Mouse (Mus musculus) lung, embryonic 15.5 days (tissue): ENCODE measurements around the gene Trim3. TPM values are rescaled to one million over a fixed set of nuclear protein-coding genes. Genes with fewer than 3 reads are reported as not detected.

Source experiments
- ATAC-seq: fragments of 200-750 bp; cut with Nextera tagmentation; 2 replicates; pipeline ENCODE4 v1.8.0; 2017; ENCODE audit warnings: moderate number of reproducible peaks, borderline replicate concordance; ENCODE audit not compliant: low FRiP score, low TSS enrichment; ENCODE audit errors: extremely low read depth
- H3K27ac ChIP-seq: fragments of 300-500 bp; sonication (generic); 2 replicates; pipeline ENCODE4 v1.5.1; 2015; ENCODE audit warnings: moderate library complexity, mild to moderate bottlenecking, inconsistent platforms
- H3K27me3 ChIP-seq: fragments of 300-500 bp; sonication (generic); 2 replicates; pipeline ENCODE4 v1.6.1; 2015; ENCODE audit warnings: inconsistent platforms
- H3K36me3 ChIP-seq: fragments of 300-500 bp; sonication (generic); 2 replicates; pipeline ENCODE4 v1.6.1; 2015; ENCODE audit warnings: inconsistent platforms
- H3K4me1 ChIP-seq: fragments of 300-500 bp; sonication (generic); 2 replicates; pipeline ENCODE4 v1.6.1; 2015; ENCODE audit warnings: inconsistent platforms
- H3K4me2 ChIP-seq: fragments of 300-500 bp; sonication (generic); 2 replicates; pipeline ENCODE4 v1.6.1; 2015; ENCODE audit warnings: inconsistent platforms, mild to moderate bottlenecking, moderate library complexity
- H3K4me3 ChIP-seq: fragments of 300-500 bp; sonication (generic); 2 replicates; pipeline ENCODE4 v1.5.1; 2015; ENCODE audit warnings: mild to moderate bottlenecking, inconsistent platforms
- H3K9ac ChIP-seq: fragments of 300-500 bp; sonication (generic); 2 replicates; pipeline ENCODE4 v1.6.1; 2015; ENCODE audit warnings: inconsistent platforms
- H3K9me3 ChIP-seq: fragments of 300-500 bp; sonication (generic); 2 replicates; pipeline ENCODE4 v1.6.1; 2016; ENCODE audit warnings: inconsistent platforms
- WGBS: fragments of 180-500 bp; shearing (Covaris S2); methylation state at CpG from one replicate; pipeline ENCODE4 v1.1.7; 2015; 5-methylcytosine and 5-hydroxymethylcytosine counted together
- polyA plus RNA-seq: library from polyadenylated mRNA; unstranded; fragments of >200 nt; fragmentation: Nextera tagmentation; extraction: Ambion mirVana; gene quantifications from 2 replicates; pipeline ENCODE4 v1.2.1, GENCODE M21; 2015

Trim3 gene
- polyA plus RNA-seq, 1 experiment from 2014 or later, result 59.9 TPM

- Histone ChIP-seq H3K27ac (0 out of 2 replicates have a peak overlapping the region, but pooled peaks have one; percentile 29), H3K9me3 (no peaks in the 10 kb centered on the region), H3K27me3 (no peaks in the 10 kb centered on the region), H3K9ac (peak overlapping the region; percentile 87), H3K4me1 (peaks cover 52% of the 10 kb centered on the region), H3K4me2 (peak overlapping the region; percentile 81), H3K4me3 (peak overlapping the region; percentile 94), H3K36me3 (peaks cover 17% of the 10 kb centered on the region)
- 12% methylated on average over 4 of the region's 4 CpGs for WGBS
- 0 out of 2 replicates have a peak, but pooled peaks have one; percentile 1 for ATAC-seq
These were observed 809 bp downstream of the Trim3 start for GRCm38 (mm10) chr7:105632551-105632972.

DNA sequence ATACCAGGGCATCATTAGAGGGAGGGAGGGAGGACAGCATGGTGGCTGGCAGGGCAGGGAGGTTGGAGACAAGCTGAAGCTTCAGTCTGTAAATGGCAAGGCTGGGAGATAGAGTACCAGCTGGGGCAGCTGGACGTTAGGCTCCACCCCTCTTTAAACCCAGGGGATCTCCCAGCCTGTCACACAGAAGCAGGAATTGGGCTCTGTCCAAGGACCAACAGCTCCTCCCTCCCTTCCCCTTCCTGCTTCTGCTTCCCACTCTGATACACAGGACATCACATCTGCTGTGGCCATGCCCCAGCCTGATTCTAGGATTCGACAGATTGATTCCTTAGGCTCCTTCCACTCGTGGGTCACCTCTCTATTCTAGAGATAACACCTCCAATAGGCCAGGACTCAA, 4.7 kb downstream of the Trim3 start:
- 7% methylated on average over 3 of the region's 3 CpGs for WGBS
- no peaks in the 10 kb centered on the region for H3K27me3 ChIP-seq
- ATAC-seq, result peak; percentile 50; the same call in 1 of the 2 replicates
- peaks cover 58% of the 10 kb centered on the region for H3K4me1 ChIP-seq
- no peak overlapping the region for H3K9ac ChIP-seq
- H3K36me3 ChIP-seq, result peaks cover 15% of the 10 kb centered on the region
- H3K27ac ChIP-seq, result peak overlapping the region; percentile 70
- no peaks in the 10 kb centered on the region for H3K9me3 ChIP-seq
- H3K4me3 ChIP-seq, result no peak overlapping the region
- H3K4me2 ChIP-seq, result 0 out of 2 replicates have a peak overlapping the region, but pooled peaks have one; percentile 1

DNA sequence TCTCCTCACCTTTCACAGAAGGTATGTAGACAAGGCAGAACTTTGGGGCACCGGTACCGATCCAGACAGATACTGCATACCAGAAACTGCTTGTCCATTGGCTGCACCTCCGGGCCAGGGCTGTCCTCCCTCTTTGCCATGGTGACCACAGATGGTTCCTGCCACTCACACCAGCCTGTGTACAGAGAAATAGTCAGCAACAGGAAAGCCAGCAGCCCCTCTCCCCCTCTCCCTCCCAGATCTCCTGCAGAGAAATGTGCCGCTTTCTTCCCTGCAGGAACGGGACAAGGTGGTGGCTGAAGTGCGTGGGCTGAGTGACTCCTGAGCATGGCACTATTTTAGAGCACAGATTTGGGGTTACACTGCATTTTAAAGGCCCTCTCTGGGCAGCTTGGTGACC, 8.0 kb downstream of the Trim3 start:
- H3K4me1 ChIP-seq, result peaks cover 54% of the 10 kb centered on the region
- no peak overlapping the region for H3K4me2 ChIP-seq
- no peaks in the 10 kb centered on the region for H3K27me3 ChIP-seq
- ATAC-seq, result peak; percentile 19; the same call in 1 of the 2 replicates
- peak overlapping the region; percentile 45 for H3K27ac ChIP-seq
- 37% methylated on average over 6 of the region's 6 CpGs for WGBS
- H3K9me3 ChIP-seq, result no peaks in the 10 kb centered on the region
- no peak overlapping the region for H3K9ac ChIP-seq
- peaks cover 20% of the 10 kb centered on the region for H3K36me3 ChIP-seq
- H3K4me3 ChIP-seq, result no peak overlapping the region

- Histone ChIP-seq H3K4me1 (peaks cover 46% of the 10 kb centered on the region), H3K36me3 (peaks cover 48% of the 10 kb centered on the region), H3K27ac (peak overlapping the region; percentile 84), H3K9ac (no peak overlapping the region), H3K4me2 (peak overlapping the region; percentile 30; the same call in 1 of the 2 replicates), H3K9me3 (no peaks in the 10 kb centered on the region), H3K27me3 (no peaks in the 10 kb centered on the region), H3K4me3 (no peak overlapping the region)
- peak; percentile 37; the same call in 1 of the 2 replicates for ATAC-seq
- 49% methylated on average over 8 of the region's 8 CpGs for WGBS
These were observed 11.6 kb downstream of the Trim3 start for GRCm38 (mm10) chr7:105621646-105622292.

- no peak for ATAC-seq
- no peak overlapping the region for H3K9ac ChIP-seq
- peaks cover 54% of the 10 kb centered on the region for H3K36me3 ChIP-seq
- H3K27ac ChIP-seq, result peak overlapping the region; percentile 84
- 0 out of 2 replicates have a peak overlapping the region, but pooled peaks have one; percentile 30 for H3K4me2 ChIP-seq
- 48% methylated on average over 4 of the region's 4 CpGs for WGBS
- no peak overlapping the region for H3K4me3 ChIP-seq
- no peaks in the 10 kb centered on the region for H3K9me3 ChIP-seq
- peaks cover 42% of the 10 kb centered on the region for H3K4me1 ChIP-seq
- no peaks in the 10 kb centered on the region for H3K27me3 ChIP-seq
These were observed 12.3 kb downstream of the Trim3 start for GRCm38 (mm10) chr7:105621053-105621452.

GRCm38 (mm10) chr7:105619701-105620100, 13.7 kb downstream of the Trim3 start:
- Histone ChIP-seq H3K27ac (peak overlapping the region; percentile 84), H3K9me3 (no peaks in the 10 kb centered on the region), H3K4me1 (peaks cover 31% of the 10 kb centered on the region), H3K9ac (no peak overlapping the region), H3K36me3 (peaks cover 64% of the 10 kb centered on the region), H3K4me2 (no peak overlapping the region), H3K4me3 (no peak overlapping the region), H3K27me3 (no peaks in the 10 kb centered on the region)
- 53% methylated on average over 3 of the region's 3 CpGs for whole genome bisulfite sequencing
- peak; percentile 29; the same call in 1 of the 2 replicates for ATAC-seq

DNA sequence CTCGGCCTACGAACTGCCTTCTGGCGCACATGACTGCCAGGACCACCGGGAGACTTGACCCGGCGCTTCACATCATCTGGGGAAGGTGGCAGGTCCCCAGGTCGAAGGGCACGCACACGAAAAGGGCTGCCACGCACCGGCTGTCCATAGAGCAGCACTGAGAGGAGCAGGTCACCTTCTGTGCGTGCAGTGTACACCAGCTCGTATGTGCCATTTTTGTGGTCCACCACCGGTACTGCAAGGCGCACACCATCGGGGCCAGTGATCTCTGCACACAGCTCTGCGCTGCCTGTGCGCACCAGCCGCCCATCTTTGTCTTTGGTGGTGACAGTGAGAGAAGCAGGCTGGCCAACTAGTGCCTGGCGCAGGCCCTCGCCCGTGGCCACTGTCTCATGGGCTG, 15.6 kb downstream of the Trim3 start:
- Histone ChIP-seq H3K9ac (no peak overlapping the region), H3K36me3 (peaks cover 71% of the 10 kb centered on the region), H3K4me3 (no peak overlapping the region), H3K27me3 (no peaks in the 10 kb centered on the region), H3K4me2 (no peak overlapping the region), H3K27ac (no peak overlapping the region), H3K4me1 (peaks cover 31% of the 10 kb centered on the region), H3K9me3 (no peaks in the 10 kb centered on the region)
- 93% methylated on average over 22 of the region's 22 CpGs for WGBS
- no peak for ATAC-seq

DNA sequence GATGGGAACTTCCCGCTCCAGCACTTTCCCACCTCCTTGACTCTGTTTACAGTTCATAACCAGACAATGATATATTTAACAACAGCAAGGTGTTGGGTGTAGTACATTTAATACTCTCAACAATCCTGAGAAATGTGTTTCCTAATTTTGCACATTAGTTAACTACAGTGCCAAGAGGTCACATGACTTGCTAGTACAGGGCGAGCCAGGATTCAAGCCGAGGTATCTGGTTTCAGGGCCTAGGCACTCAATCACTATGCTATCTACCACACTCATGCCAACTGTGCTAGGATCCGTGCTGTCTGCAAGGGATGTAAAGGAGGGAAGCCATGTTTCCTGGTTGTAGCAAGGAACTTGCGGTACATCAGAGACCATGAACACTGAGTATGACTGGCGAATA, 16.8 kb downstream of the Trim3 start:
- no peak overlapping the region for H3K4me2 ChIP-seq
- ATAC-seq, result no peak
- H3K27me3 ChIP-seq, result no peaks in the 10 kb centered on the region
- 70% methylated on average over 6 of the region's 6 CpGs for WGBS
- H3K36me3 ChIP-seq, result peaks cover 76% of the 10 kb centered on the region
- H3K4me1 ChIP-seq, result peaks cover 23% of the 10 kb centered on the region
- H3K9me3 ChIP-seq, result no peaks in the 10 kb centered on the region
- no peak overlapping the region for H3K27ac ChIP-seq
- H3K9ac ChIP-seq, result no peak overlapping the region
- H3K4me3 ChIP-seq, result no peak overlapping the region

DNA sequence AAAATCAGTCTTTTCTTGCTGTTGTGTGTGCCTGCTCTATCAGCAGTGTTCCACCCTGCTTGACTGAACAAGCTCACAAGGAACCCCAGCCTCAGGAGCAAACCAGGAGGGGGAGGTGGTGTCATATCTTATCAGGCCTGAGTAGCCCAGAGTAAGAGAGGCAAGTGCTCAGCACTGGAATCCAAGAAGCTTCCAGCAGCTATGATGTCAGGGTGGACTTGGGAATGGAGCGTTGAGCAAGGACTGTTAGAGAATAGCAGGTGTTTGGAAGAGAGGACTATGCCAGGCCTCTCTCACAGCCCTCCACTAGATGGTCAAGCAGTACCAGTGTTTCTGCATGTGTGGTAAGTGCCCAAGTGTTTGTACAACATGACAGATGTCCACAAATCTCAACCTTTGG, 17.7 kb downstream of the Trim3 start:
- H3K9ac ChIP-seq, result no peak overlapping the region
- H3K4me3 ChIP-seq, result no peak overlapping the region
- H3K4me2 ChIP-seq, result no peak overlapping the region
- H3K36me3 ChIP-seq, result peaks cover 85% of the 10 kb centered on the region
- H3K27ac ChIP-seq, result no peak overlapping the region
- no peaks in the 10 kb centered on the region for H3K9me3 ChIP-seq
- no peak for ATAC-seq
- H3K27me3 ChIP-seq, result no peaks in the 10 kb centered on the region
- WGBS, result 47% methylated on average over 1 of the region's 1 CpGs
- H3K4me1 ChIP-seq, result peaks cover 18% of the 10 kb centered on the region

DNA sequence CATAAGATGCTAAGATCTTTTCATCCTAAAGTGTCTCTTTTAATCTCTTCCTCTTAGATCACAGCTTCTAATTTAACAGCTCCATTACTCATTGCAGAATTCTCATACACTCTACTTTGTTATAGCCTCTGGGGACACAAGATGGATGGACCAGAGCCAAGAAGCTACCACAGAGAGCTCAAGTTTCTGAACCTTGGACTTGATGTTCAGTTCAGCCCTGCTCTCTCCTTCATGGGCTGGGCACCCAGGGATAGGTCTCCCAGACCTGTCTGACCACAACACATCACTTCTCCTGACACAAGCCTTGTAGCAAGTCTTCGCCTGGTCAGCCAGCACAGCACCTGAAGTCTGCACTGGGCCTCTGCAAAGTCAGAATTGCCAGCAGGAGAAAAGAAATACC, 19.0 kb downstream of the Trim3 start:
- Histone ChIP-seq H3K4me2 (no peak overlapping the region), H3K27ac (no peak overlapping the region), H3K9ac (no peak overlapping the region), H3K27me3 (no peaks in the 10 kb centered on the region), H3K9me3 (no peaks in the 10 kb centered on the region), H3K4me3 (no peak overlapping the region), H3K4me1 (peaks cover 8% of the 10 kb centered on the region; the same call in 1 of the 2 replicates), H3K36me3 (peaks cover 95% of the 10 kb centered on the region)
- ATAC-seq, result no peak
- 91% methylated on average over 1 of the region's 1 CpGs for WGBS

DNA sequence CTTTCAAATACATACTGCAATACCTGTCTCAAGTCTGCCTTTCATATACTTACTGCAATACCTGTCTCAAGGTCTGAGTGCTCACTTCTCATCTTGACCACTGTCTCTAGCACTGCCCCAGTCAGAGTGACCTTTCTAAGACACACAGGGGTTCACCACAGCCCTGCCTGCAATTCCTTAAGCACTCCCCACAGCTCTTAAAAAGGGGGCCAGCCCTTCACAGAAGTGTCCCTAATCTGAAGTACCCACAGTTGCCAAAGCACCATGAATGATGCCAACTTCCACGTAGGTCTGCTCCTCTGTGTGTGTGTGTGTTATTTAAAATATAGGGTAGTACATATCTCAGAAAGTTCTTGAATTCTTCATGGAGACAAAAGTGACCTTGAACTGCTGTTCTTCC, 21.6 kb downstream of the Trim3 start:
- 85% methylated on average over 1 of the region's 1 CpGs for WGBS
- H3K4me2 ChIP-seq, result no peak overlapping the region
- no peak overlapping the region for H3K27ac ChIP-seq
- no peaks in the 10 kb centered on the region for H3K27me3 ChIP-seq
- no peak for ATAC-seq
- H3K4me3 ChIP-seq, result no peak overlapping the region
- no peaks in the 10 kb centered on the region for H3K9me3 ChIP-seq
- no peak overlapping the region for H3K9ac ChIP-seq
- peaks cover 69% of the 10 kb centered on the region for H3K36me3 ChIP-seq
- H3K4me1 ChIP-seq, result no peaks in the 10 kb centered on the region

DNA sequence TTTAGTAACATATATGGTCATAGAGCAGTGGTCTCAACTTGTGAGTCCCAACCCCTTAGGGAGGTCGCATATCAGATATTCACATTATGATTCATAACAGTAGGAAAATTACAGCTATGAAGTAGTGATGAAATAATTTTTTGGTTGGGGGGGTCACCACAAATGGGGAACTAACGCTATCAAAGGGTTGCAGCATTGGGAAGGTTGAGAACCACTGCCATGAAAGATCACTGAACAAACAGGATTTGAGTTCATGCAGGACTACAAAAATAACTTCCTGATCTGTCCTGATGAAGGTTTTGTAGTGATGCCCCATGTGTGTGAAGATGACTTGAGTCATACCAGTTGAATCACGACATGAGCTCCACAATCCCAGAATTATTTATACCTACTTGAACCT, 24.9 kb downstream of the Trim3 start:
- Histone ChIP-seq H3K4me3 (no peak overlapping the region), H3K9ac (no peak overlapping the region), H3K4me2 (no peak overlapping the region), H3K9me3 (no peaks in the 10 kb centered on the region), H3K4me1 (no peaks in the 10 kb centered on the region), H3K36me3 (peaks cover 37% of the 10 kb centered on the region), H3K27ac (no peak overlapping the region), H3K27me3 (no peaks in the 10 kb centered on the region)
- no peak for ATAC-seq
- 83% methylated on average over 3 of the region's 3 CpGs for WGBS
